Mouse (Mus musculus): ENCODE measurements around the gene Rbfox1. TPM values are rescaled to one million over a fixed set of nuclear protein-coding genes. Genes with fewer than 3 reads are reported as not detected.

Rbfox1 gene
- polyA plus RNA-seq, 1 experiment, result not detected

DNA sequence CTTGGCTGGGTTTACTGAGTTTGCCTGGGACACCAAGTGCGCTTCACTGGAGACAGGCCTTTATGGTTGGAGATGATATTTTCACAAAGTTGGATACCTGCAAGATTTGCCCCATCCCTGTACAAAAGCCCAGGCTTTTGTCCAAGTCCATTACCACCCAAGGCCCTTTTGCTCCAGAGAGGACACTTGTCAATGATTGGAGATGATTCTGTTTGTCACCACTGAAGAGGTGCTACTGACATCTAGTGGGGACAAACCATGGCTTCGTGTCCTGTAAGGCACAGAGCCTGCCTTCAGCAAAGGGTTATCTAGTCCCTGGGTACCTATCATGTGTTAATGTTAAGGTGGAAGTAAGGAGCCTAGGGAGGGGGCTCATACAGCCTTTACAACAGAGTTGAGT, 551.3 kb downstream of the Rbfox1 start:
- 68% methylated on average over 2 of the region's 2 CpGs for WGBS
- TF ChIP-seq POLR2A (IDR thresholded peaks at IDR 0.05; ENCODE audit: borderline replicate concordance, control insufficient read depth, low read depth, low read length) (no peak), CTCF (IDR thresholded peaks at IDR 0.05; ENCODE audit: control insufficient read depth, insufficient read depth, low read length) (no peak)
- no peak overlapping the region for H3K4me3 ChIP-seq (replicated peaks; ENCODE audit: control insufficient read depth, low read depth, low read length)
- H3K27ac ChIP-seq (ENCODE audit: control insufficient read depth, insufficient read depth, low read depth, low read length, poor library complexity), result no peak overlapping the region
- no peaks in the 10 kb centered on the region for H3K4me1 ChIP-seq (ENCODE audit: control insufficient read depth, insufficient read depth, low read length)

DNA sequence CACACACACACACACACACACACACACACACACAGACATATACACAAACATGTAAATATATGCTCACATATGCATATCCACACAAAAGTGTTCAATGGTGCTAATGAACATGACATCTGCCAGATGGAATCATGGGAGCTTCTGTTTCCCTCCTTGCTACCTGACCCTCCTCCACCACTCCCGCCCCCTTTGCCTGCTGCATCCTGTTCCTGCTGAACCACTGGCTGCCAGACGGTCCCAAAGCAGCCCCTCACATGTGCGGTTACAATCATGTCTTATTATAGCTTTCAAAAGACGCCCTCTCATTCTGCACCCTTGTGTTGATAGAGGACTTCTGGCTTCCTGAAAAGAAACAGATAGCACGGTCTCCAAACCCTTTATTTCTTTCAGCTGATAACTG, 563.1 kb downstream of the Rbfox1 start:
- TF ChIP-seq CTCF (IDR thresholded peaks at IDR 0.05; ENCODE audit: control insufficient read depth, insufficient read depth, low read length) (no peak), POLR2A (IDR thresholded peaks at IDR 0.05; ENCODE audit: borderline replicate concordance, control insufficient read depth, low read depth, low read length) (no peak)
- Histone ChIP-seq H3K4me1 (ENCODE audit: control insufficient read depth, insufficient read depth, low read length) (no peaks in the 10 kb centered on the region), H3K4me3 (replicated peaks; ENCODE audit: control insufficient read depth, low read depth, low read length) (no peak overlapping the region), H3K27ac (ENCODE audit: control insufficient read depth, insufficient read depth, low read depth, low read length, poor library complexity) (no peak overlapping the region)
- WGBS, result 23% methylated on average over 5 of the region's 5 CpGs

DNA sequence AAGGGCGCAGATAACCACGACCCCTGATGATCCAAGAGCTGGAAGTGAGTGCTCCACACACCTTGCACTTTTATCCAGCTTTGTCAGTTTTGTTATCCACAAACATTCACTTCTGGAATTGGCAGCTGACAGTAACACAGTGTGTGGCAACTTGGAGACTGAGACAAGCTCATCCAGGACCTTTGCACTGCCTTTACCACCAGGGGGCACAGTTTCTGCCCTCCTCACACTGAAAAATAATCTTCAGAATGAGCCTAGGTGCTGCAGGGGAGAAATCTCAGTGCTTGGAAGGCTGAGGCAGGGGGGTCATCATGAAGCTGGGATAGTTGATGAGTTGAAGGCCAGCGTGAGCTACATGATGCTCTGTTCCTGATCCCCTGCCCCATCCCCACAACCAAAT, 570.2 kb downstream of the Rbfox1 start:
- Histone ChIP-seq H3K4me3 (replicated peaks; ENCODE audit: control insufficient read depth, low read depth, low read length) (no peak overlapping the region), H3K4me1 (ENCODE audit: control insufficient read depth, insufficient read depth, low read length) (no peaks in the 10 kb centered on the region), H3K27ac (ENCODE audit: control insufficient read depth, insufficient read depth, low read depth, low read length, poor library complexity) (no peak overlapping the region)
- 66% methylated on average over 3 of the region's 3 CpGs for WGBS
- TF ChIP-seq CTCF (IDR thresholded peaks at IDR 0.05; ENCODE audit: control insufficient read depth, insufficient read depth, low read length), result no peak
- TF ChIP-seq POLR2A (IDR thresholded peaks at IDR 0.05; ENCODE audit: borderline replicate concordance, control insufficient read depth, low read depth, low read length), result no peak

DNA sequence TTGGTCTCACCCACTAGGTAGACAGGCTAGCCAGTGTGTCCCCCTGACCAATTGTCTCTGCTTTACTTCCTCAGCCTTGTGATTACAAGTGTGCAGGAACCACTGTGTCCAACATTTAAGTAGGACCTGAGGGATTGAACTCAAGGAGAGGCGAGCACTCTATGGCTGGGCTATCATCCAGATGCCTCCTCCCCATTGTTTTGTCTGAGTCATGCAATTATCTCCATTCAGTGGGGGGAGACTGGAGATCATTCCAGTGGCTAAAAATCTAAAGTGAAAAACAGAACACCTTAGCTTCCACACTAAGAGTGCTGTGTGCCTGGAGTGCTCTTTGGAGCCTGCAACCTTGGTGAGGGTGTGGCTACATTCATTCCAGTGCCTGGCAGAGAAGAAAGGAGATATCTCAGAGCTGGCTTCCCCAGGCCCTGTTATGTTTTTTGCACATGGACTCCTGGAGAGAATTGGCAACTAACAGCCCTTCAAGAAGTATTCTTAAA, 594.0 kb downstream of the Rbfox1 start:
- Histone ChIP-seq H3K27ac (ENCODE audit: control insufficient read depth, insufficient read depth, low read depth, low read length, poor library complexity) (no peak overlapping the region), H3K4me3 (replicated peaks; ENCODE audit: control insufficient read depth, low read depth, low read length) (no peak overlapping the region), H3K4me1 (ENCODE audit: control insufficient read depth, insufficient read depth, low read length) (no peaks in the 10 kb centered on the region)
- no peak for TF ChIP-seq POLR2A (IDR thresholded peaks at IDR 0.05; ENCODE audit: borderline replicate concordance, control insufficient read depth, low read depth, low read length)
- 44% methylated on average over 1 of the region's 1 CpGs for WGBS

- TF ChIP-seq POLR2A (IDR thresholded peaks at IDR 0.05; ENCODE audit: borderline replicate concordance, control insufficient read depth, low read depth, low read length) (no peak), CTCF (IDR thresholded peaks at IDR 0.05; ENCODE audit: control insufficient read depth, insufficient read depth, low read length) (no peak)
- Histone ChIP-seq H3K4me1 (ENCODE audit: control insufficient read depth, insufficient read depth, low read length) (no peaks in the 10 kb centered on the region), H3K27ac (ENCODE audit: control insufficient read depth, insufficient read depth, low read depth, low read length, poor library complexity) (no peak overlapping the region), H3K4me3 (replicated peaks; ENCODE audit: control insufficient read depth, low read depth, low read length) (no peak overlapping the region)
- WGBS, result 25% methylated on average over 3 of the region's 3 CpGs
Measured at GRCm38 (mm10) chr16:6479616-6480410, 594.7 kb downstream of the Rbfox1 start.

GRCm38 (mm10) chr16:6480411-6480728, 595.2 kb downstream of the Rbfox1 start:
- TF ChIP-seq POLR2A (IDR thresholded peaks at IDR 0.05; ENCODE audit: borderline replicate concordance, control insufficient read depth, low read depth, low read length) (no peak), CTCF (IDR thresholded peaks at IDR 0.05; ENCODE audit: control insufficient read depth, insufficient read depth, low read length) (no peak)
- Histone ChIP-seq H3K27ac (ENCODE audit: control insufficient read depth, insufficient read depth, low read depth, low read length, poor library complexity) (no peak overlapping the region), H3K4me1 (ENCODE audit: control insufficient read depth, insufficient read depth, low read length) (no peaks in the 10 kb centered on the region), H3K4me3 (replicated peaks; ENCODE audit: control insufficient read depth, low read depth, low read length) (no peak overlapping the region)
- WGBS, result 7% methylated on average over 5 of the region's 5 CpGs

GRCm38 (mm10) chr16:6483628-6484027, 598.5 kb downstream of the Rbfox1 start:
- TF ChIP-seq CTCF (IDR thresholded peaks at IDR 0.05; ENCODE audit: control insufficient read depth, insufficient read depth, low read length) (no peak), POLR2A (IDR thresholded peaks at IDR 0.05; ENCODE audit: borderline replicate concordance, control insufficient read depth, low read depth, low read length) (no peak)
- no peaks in the 10 kb centered on the region for H3K4me1 ChIP-seq (ENCODE audit: control insufficient read depth, insufficient read depth, low read length)
- no peak overlapping the region for H3K27ac ChIP-seq (ENCODE audit: control insufficient read depth, insufficient read depth, low read depth, low read length, poor library complexity)
- WGBS, result 80% methylated on average over 8 of the region's 8 CpGs
- H3K4me3 ChIP-seq (replicated peaks; ENCODE audit: control insufficient read depth, low read depth, low read length), result no peak overlapping the region

DNA sequence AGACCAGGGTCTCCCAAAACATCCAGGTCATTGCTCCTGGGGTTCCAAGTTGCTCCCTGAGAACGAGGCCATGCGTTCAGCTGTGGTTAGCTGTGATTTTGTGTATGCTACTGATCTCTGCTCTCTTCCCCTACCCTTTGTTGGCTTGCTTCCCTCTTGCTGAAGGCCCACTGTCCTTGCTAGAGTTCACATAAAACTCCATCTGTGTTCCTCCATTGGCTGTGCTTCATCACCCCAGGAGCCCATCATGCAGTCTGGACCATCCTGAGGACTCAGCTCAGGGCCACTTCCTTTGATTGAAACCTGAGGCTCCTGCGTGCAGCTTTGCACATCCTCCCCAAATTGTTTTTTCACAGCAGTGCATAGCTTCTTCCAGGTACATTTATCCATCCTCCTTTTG, 600.5 kb downstream of the Rbfox1 start:
- WGBS, result 68% methylated on average over 3 of the region's 3 CpGs
- no peaks in the 10 kb centered on the region for H3K4me1 ChIP-seq (ENCODE audit: control insufficient read depth, insufficient read depth, low read length)

DNA sequence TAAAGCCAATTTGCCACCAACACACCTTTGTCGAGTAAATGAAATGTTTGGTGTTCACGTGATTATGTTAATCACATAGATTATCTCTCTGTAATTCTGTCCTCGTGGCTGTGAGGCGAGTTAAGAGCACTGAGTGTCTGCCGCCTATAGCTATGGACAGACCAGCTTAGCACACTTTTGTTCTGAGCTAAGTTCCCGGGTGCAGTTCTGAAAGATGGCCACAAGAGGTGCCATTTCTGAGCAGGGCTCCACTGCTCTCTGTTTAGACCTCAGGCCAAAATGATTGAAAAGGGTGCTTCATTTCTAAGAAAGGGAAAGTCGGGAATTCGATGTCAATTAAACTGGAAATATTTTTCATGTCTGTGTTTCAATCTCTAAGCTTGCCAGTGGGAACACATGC, 617.1 kb downstream of the Rbfox1 start:
- H3K27ac ChIP-seq (ENCODE audit: control insufficient read depth, insufficient read depth, low read depth, low read length, poor library complexity), result no peak overlapping the region
- TF ChIP-seq POLR2A (IDR thresholded peaks at IDR 0.05; ENCODE audit: borderline replicate concordance, control insufficient read depth, low read depth, low read length) (no peak), CTCF (IDR thresholded peaks at IDR 0.05; ENCODE audit: control insufficient read depth, insufficient read depth, low read length) (no peak)
- H3K4me3 ChIP-seq (replicated peaks; ENCODE audit: control insufficient read depth, low read depth, low read length), result no peak overlapping the region
- H3K4me1 ChIP-seq (ENCODE audit: control insufficient read depth, insufficient read depth, low read length), result no peaks in the 10 kb centered on the region
- WGBS, result 20% methylated on average over 8 of the region's 8 CpGs

More for the DNA sequence above, 600.5 kb downstream of the Rbfox1 start:
- Histone ChIP-seq H3K27ac (ENCODE audit: control insufficient read depth, insufficient read depth, low read depth, low read length, poor library complexity) (no peak overlapping the region), H3K4me3 (replicated peaks; ENCODE audit: control insufficient read depth, low read depth, low read length) (no peak overlapping the region)
- TF ChIP-seq POLR2A (IDR thresholded peaks at IDR 0.05; ENCODE audit: borderline replicate concordance, control insufficient read depth, low read depth, low read length) (no peak), CTCF (IDR thresholded peaks at IDR 0.05; ENCODE audit: control insufficient read depth, insufficient read depth, low read length) (no peak)

Data from bone marrow, adult 2 months (tissue).